Mouse (Mus musculus) hindbrain, embryonic 15.5 days (tissue): ENCODE measurements around the gene Ccdc80. TPM values are rescaled to one million over a fixed set of nuclear protein-coding genes. Genes with fewer than 3 reads are reported as not detected.

Experiments used
- ATAC-seq: fragments of 200-750 bp; cut with Nextera tagmentation; 2 replicates; pipeline ENCODE4 v1.8.0; 2017; ENCODE audit warnings: low read depth, moderate number of reproducible peaks, moderate TSS enrichment; ENCODE audit not compliant: low FRiP score
- H3K27ac ChIP-seq: fragments of 300-500 bp; sonication (generic); replicated peaks from 2 replicates; pipeline ENCODE4 v1.5.1; 2015; ENCODE audit warnings: mild to moderate bottlenecking, inconsistent platforms
- H3K27me3 ChIP-seq: fragments of 300-500 bp; sonication (generic); 2 replicates; pipeline ENCODE4 v1.6.1; 2015; ENCODE audit warnings: control low read depth, inconsistent platforms
- H3K36me3 ChIP-seq: fragments of 300-500 bp; sonication (generic); 2 replicates; pipeline ENCODE4 v1.6.1; 2015; ENCODE audit warnings: control low read depth, inconsistent platforms
- H3K4me1 ChIP-seq: fragments of 300-500 bp; sonication (generic); replicated peaks from 2 replicates; pipeline ENCODE4 v1.6.1; 2015; ENCODE audit warnings: control low read depth, inconsistent platforms
- H3K4me2 ChIP-seq: fragments of 300-500 bp; sonication (generic); 2 replicates; pipeline ENCODE4 v1.6.1; 2015; ENCODE audit warnings: moderate library complexity, mild to moderate bottlenecking, inconsistent platforms
- H3K4me3 ChIP-seq: fragments of 300-500 bp; sonication (generic); 2 replicates; pipeline ENCODE4 v1.5.1; 2015; ENCODE audit warnings: mild to moderate bottlenecking, inconsistent platforms
- H3K9ac ChIP-seq: fragments of 300-500 bp; sonication (generic); 2 replicates; pipeline ENCODE4 v1.6.1; 2015; ENCODE audit warnings: inconsistent platforms
- H3K9me3 ChIP-seq: fragments of 300-500 bp; sonication (generic); 2 replicates; pipeline ENCODE4 v1.6.1; 2016; ENCODE audit warnings: control low read depth, inconsistent platforms
- WGBS: fragments of 180-500 bp; shearing (Covaris S2); methylation state at CpG from one replicate; pipeline ENCODE4 v1.1.7; 2015; 5-methylcytosine and 5-hydroxymethylcytosine counted together
- polyA plus RNA-seq: library from polyadenylated mRNA; unstranded; fragments of >200 nt; fragmentation: Nextera tagmentation; extraction: Ambion mirVana; gene quantifications from 2 replicates; pipeline ENCODE4 v1.2.1, GENCODE M21; 2015

Ccdc80 gene
- polyA plus RNA-seq, 1 experiment from 2014 or later: 11.6 TPM

DNA sequence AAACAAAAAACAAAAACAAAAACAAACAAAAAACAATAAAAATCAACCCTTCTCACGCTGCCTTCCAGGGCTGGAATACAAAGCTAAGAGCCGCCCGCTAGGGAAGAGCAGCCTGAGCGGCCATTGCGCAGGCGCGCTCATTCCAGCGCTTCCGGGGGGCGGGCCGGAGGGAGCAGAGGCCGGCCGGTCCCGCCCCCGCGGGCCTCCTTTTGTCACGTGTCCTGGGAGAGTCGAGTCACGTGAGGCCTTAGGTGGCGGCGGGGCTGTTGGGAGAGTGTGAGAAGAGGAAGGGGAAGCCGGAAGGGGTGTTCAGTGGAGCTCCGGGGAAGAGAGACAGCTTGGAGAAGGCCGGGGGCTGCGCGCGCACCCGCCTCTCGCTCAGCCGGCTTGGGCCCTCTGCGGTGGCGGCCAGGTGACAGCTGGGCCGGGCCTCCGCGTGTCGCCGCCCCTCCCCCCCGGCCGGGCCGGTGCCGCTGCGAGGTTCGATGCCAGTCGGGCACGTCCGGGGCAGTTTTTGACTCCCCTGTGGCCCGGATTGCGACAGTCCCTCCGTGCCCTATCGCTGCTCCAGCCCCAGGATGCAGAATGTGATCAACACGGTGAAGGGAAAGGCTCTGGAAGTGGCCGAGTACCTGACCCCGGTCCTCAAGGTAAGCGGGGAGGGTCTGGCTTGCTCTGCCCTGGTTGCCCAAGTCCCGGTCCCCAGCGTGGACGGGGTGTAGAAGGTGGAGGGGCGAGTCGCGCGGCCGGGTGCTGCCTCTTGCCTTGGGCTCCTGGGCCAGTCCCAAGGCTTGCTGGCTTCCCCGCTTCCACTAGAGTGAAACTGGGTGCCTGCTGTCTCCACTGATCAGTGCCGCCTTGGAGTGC, 65.6 kb downstream of the Ccdc80 start, which contains the start of the genes Slc35a5 and Atg3:
TSS of gene Slc35a5 (minus strand) at position 185 of the 867 bp plus-strand sequence.
TSS of gene Atg3 (plus strand) at position 264 of the 867 bp plus-strand sequence.
- peak within 1 kb of the TSS; percentile 85 for H3K9ac ChIP-seq
- under 1% methylated on average over 54 of the region's 64 CpGs for WGBS
- no peaks in the 10 kb centered on the region for H3K27me3 ChIP-seq
- H3K4me2 ChIP-seq: peak within 1 kb of the TSS; percentile 66
- H3K4me1 ChIP-seq: peaks cover 29% of the 10 kb centered on the region
- H3K36me3 ChIP-seq: peaks cover 7% of the 10 kb centered on the region; the same call in 1 of the 2 replicates
- H3K27ac ChIP-seq: peak within 1 kb of the TSS; percentile 92
- H3K4me3 ChIP-seq: peak within 1 kb of the TSS; percentile 66
- ATAC-seq: peak; percentile 98
- H3K9me3 ChIP-seq: no peaks in the 10 kb centered on the region

DNA sequence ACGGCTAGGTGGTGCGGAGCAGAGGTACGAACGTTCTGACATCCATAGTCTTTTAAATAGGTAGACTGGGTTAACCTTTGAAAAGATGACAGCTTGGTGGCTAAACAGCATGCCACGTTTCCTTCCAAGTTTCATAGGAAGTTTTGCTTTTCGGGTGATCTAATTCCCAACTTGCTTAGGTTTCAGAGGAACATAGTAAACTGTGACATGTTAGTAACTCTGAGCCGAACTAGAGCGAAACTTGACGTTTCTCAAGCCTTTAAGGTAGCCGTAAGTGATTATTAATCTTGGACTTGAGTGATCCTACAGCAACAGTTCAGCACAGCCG, 66.2 kb downstream of the Ccdc80 start:
- no peaks in the 10 kb centered on the region for H3K27me3 ChIP-seq
- H3K27ac ChIP-seq: peak overlapping the region; percentile 92
- 7% methylated on average over 11 of the region's 11 CpGs for WGBS
- ATAC-seq: no peak
- H3K4me1 ChIP-seq: peaks cover 29% of the 10 kb centered on the region
- H3K9me3 ChIP-seq: no peaks in the 10 kb centered on the region
- H3K9ac ChIP-seq: peak overlapping the region; percentile 85
- peaks cover 7% of the 10 kb centered on the region; the same call in 1 of the 2 replicates for H3K36me3 ChIP-seq
- peak overlapping the region; percentile 66 for H3K4me3 ChIP-seq
- H3K4me2 ChIP-seq: peak overlapping the region; percentile 66

Other genes starting within 250 kb of the Ccdc80 start
- not detected in 2 replicates for gene Cd200r2, start 226.3 kb upstream of the Ccdc80 start, polyA plus RNA-seq
- gene Cd200r3, start 149.7 kb upstream of the Ccdc80 start, polyA plus RNA-seq: 0.18 TPM in 1 of 2 replicates, not detected in the other
- 28.7 and 33.3 TPM in 2 replicates for gene Slc35a5, start 65.3 kb downstream of the Ccdc80 start, polyA plus RNA-seq
- gene Atg3, start 65.4 kb downstream of the Ccdc80 start, polyA plus RNA-seq: 55.5 and 58.0 TPM in 2 replicates
- gene Btla, start 130.9 kb downstream of the Ccdc80 start, polyA plus RNA-seq: 0.07 and 0.08 TPM in 2 replicates